Mouse (Mus musculus) frontal cortex, postnatal 36 days (tissue): ENCODE measurements at regions not wholly inside any gene's neighbourhood (a gene's known extent, or its start where the extent isn't known, plus 50 kb on each side); places are given as distances from the start of the nearest gene placed in this dataset.

Source experiments
- DNase-seq, 2 experiments: peaks; one replicate each; pipeline ENCODE4 v3.0.0; 2022; ENCODE audit warnings: low spot score in 2 of 2

- peak in 1 of 2 experiments; percentile 11 for DNase-seq
Measured at GRCm38 (mm10) chrX:40350936-40351335, 487.5 kb upstream of the Cypt14 start.

GRCm38 (mm10) chrX:40336555-40336954 lies 473.2 kb upstream of the Cypt14 start:
- DNase-seq, result peak in 1 of 2 experiments; percentile 26
